Mouse (Mus musculus): ENCODE measurements around the gene Gm20517. TPM values are rescaled to one million over a fixed set of nuclear protein-coding genes. Genes with fewer than 3 reads are reported as not detected.

The Gm20517 gene
- polyA plus RNA-seq (2015; fragmentation: Nextera tagmentation; extraction: Ambion mirVana), result 1.1 and 1.5 TPM in 2 replicates

DNA sequence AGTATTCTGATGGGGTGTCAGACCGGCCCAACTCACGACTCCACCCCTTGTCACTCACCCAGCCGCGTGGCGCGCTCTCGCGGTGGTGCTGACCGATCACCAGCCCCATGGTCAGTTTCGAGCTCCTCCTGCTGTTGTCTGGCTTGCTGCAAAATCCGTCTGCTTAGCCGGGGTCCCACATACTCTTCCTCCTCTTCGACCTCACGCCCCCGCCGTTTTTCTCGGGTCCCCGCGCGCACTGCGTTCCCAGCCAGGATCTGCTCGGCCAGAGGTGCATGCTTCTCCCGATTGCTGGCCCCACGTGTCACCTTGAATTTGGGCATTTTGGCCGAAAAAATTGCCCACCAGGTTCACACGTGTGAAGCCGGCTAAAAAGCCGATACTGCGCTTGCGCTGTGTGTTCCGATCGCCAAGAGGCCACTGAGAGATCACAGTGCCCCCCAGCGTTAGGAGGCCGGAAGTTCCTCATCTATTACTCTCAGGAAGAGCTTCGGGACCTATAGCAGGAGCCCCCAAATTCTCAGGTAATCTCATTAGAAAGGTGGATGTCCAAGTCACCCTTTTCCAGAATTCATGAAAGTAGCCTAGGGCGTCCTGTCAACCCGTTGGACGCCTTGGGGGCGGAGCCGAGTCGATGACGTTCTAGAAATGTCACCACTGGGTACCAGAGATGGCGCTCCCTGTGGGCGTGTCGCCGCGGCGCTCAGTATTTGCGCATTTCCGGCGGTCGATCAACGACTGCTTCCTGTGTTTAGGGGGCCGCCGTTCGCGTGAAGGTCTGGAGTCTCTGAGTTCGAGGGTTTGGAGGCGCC, at the start of gene Gm20517, which contains the start of the genes Bysl and Med20:
Gene Gm20517 (plus strand): TSS at position 741 of the 812 bp plus-strand sequence.
Gene Bysl (minus strand): TSS at position 644 of the 812 bp plus-strand sequence.
Gene Med20 (plus strand): TSS at position 734 of the 812 bp plus-strand sequence.
- Histone ChIP-seq H3K4me2 (replicated peaks; ENCODE audit: low read depth) (peak within 1 kb of the TSS; percentile 91), H3K9ac (ENCODE audit: low read length) (peak within 1 kb of the TSS; percentile 70)
- ATAC-seq (ENCODE audit: low FRiP score, low TSS enrichment), result peak; percentile 95

GRCm38 (mm10) chr17:47562875-47563274, 48.5 kb upstream of the Gm20517 start:
- Histone ChIP-seq H3K27ac (replicated peaks) (no peak overlapping the region), H3K4me1 (replicated peaks; ENCODE audit: control insufficient read depth, insufficient read depth) (no peaks in the 10 kb centered on the region), H3K27me3 (ENCODE audit: control insufficient read depth, insufficient read depth, low read length) (no peaks in the 10 kb centered on the region), H3K9me3 (ENCODE audit: control insufficient read depth, low read length) (no peaks in the 10 kb centered on the region), H3K4me3 (ENCODE audit: low read depth, low read length) (no peak overlapping the region), H3K36me3 (ENCODE audit: control insufficient read depth, insufficient read depth, low read length) (no peaks in the 10 kb centered on the region), H3K9ac (ENCODE audit: low read length) (no peak overlapping the region), H3K4me2 (replicated peaks; ENCODE audit: low read depth) (no peak overlapping the region)
- ATAC-seq (ENCODE audit: low FRiP score, low TSS enrichment) (no peak), DNase-seq (ENCODE audit: low spot score) (no peak)
- TF ChIP-seq EP300 (optimal IDR thresholded peaks at IDR 0.05) (no peak), CTCF (IDR thresholded peaks at IDR 0.05; ENCODE audit: low read depth) (no peak)
- 78% methylated on average over 6 of the region's 6 CpGs for WGBS

More for the DNA sequence above, at the start of gene Gm20517, which contains the start of the genes Bysl and Med20:
- peak; percentile 98 for DNase-seq (ENCODE audit: low spot score)
- H3K4me1 ChIP-seq (replicated peaks; ENCODE audit: control insufficient read depth, insufficient read depth), result 0 out of 2 replicates have a peak, but pooled peaks cover 4% of the 10 kb centered on the region
- TF ChIP-seq EP300 (optimal IDR thresholded peaks at IDR 0.05) (peak; percentile 85), CTCF (IDR thresholded peaks at IDR 0.05; ENCODE audit: low read depth) (peak; percentile 90)
- H3K4me3 ChIP-seq (ENCODE audit: low read depth, low read length), result peak within 1 kb of the TSS; percentile 58
- H3K9me3 ChIP-seq (ENCODE audit: control insufficient read depth, low read length), result no peaks in the 10 kb centered on the region
- peaks cover 5% of the 10 kb centered on the region for H3K36me3 ChIP-seq (ENCODE audit: control insufficient read depth, insufficient read depth, low read length)
- no peaks in the 10 kb centered on the region for H3K27me3 ChIP-seq (ENCODE audit: control insufficient read depth, insufficient read depth, low read length)
- WGBS, result under 1% methylated on average over 59 of the region's 59 CpGs
- H3K27ac ChIP-seq (replicated peaks), result peak within 1 kb of the TSS; percentile 79

DNA sequence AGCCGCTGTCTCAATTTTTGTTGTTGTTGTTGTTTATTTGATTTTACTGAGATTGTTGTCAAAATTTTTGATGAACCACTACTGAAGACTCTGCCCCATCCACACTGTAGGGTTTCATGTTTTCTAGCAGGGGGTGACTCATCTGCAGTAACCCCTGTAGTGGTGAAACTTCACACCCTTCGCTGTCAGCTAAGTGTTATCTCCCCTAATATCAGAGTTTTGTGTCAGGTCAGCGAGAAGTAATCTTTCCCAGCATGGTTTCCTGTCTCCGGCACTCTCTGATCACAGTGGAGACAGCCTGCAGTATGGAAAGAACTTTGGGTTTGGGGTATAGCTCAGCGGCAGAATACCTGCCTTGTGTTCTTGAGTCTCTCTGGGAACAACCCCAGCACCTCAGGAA, 46.8 kb upstream of the Gm20517 start:
- DNase-seq (ENCODE audit: low spot score), result no peak
- H3K27ac ChIP-seq (replicated peaks), result no peak overlapping the region
- no peak overlapping the region for H3K4me3 ChIP-seq (ENCODE audit: low read depth, low read length)
- 79% methylated on average over 5 of the region's 5 CpGs for WGBS
- H3K4me1 ChIP-seq (replicated peaks; ENCODE audit: control insufficient read depth, insufficient read depth), result no peaks in the 10 kb centered on the region
- no peak for ATAC-seq (ENCODE audit: low FRiP score, low TSS enrichment)
- H3K4me2 ChIP-seq (replicated peaks; ENCODE audit: low read depth), result no peak overlapping the region
- H3K9ac ChIP-seq (ENCODE audit: low read length), result no peak overlapping the region
- no peaks in the 10 kb centered on the region for H3K9me3 ChIP-seq (ENCODE audit: control insufficient read depth, low read length)
- H3K27me3 ChIP-seq (ENCODE audit: control insufficient read depth, insufficient read depth, low read length), result no peaks in the 10 kb centered on the region
- no peak for TF ChIP-seq CTCF (IDR thresholded peaks at IDR 0.05; ENCODE audit: low read depth)
- no peak for TF ChIP-seq EP300 (optimal IDR thresholded peaks at IDR 0.05)
- no peaks in the 10 kb centered on the region for H3K36me3 ChIP-seq (ENCODE audit: control insufficient read depth, insufficient read depth, low read length)

- TF ChIP-seq CTCF (IDR thresholded peaks at IDR 0.05; ENCODE audit: low read depth) (no peak), EP300 (optimal IDR thresholded peaks at IDR 0.05) (no peak)
- Histone ChIP-seq H3K4me2 (replicated peaks; ENCODE audit: low read depth) (no peak overlapping the region), H3K9me3 (ENCODE audit: control insufficient read depth, low read length) (no peaks in the 10 kb centered on the region), H3K4me3 (ENCODE audit: low read depth, low read length) (no peak overlapping the region), H3K36me3 (ENCODE audit: control insufficient read depth, insufficient read depth, low read length) (no peaks in the 10 kb centered on the region), H3K4me1 (replicated peaks; ENCODE audit: control insufficient read depth, insufficient read depth) (no peaks in the 10 kb centered on the region), H3K27me3 (ENCODE audit: control insufficient read depth, insufficient read depth, low read length) (no peaks in the 10 kb centered on the region), H3K27ac (replicated peaks) (no peak overlapping the region), H3K9ac (ENCODE audit: low read length) (no peak overlapping the region)
- ATAC-seq (ENCODE audit: low FRiP score, low TSS enrichment), result no peak
- no peak for DNase-seq (ENCODE audit: low spot score)
- 50% methylated on average over 2 of the region's 2 CpGs for WGBS
Observed at GRCm38 (mm10) chr17:47566133-47566532, 45.3 kb upstream of the Gm20517 start.

- no peaks in the 10 kb centered on the region for H3K4me1 ChIP-seq (replicated peaks; ENCODE audit: control insufficient read depth, insufficient read depth)
- no peak overlapping the region for H3K4me3 ChIP-seq (ENCODE audit: low read depth, low read length)
- no peak overlapping the region for H3K9ac ChIP-seq (ENCODE audit: low read length)
- H3K9me3 ChIP-seq (ENCODE audit: control insufficient read depth, low read length), result no peaks in the 10 kb centered on the region
- 60% methylated on average over 3 of the region's 3 CpGs for WGBS
- H3K36me3 ChIP-seq (ENCODE audit: control insufficient read depth, insufficient read depth, low read length), result no peaks in the 10 kb centered on the region
- DNase-seq (ENCODE audit: low spot score), result no peak
- no peaks in the 10 kb centered on the region for H3K27me3 ChIP-seq (ENCODE audit: control insufficient read depth, insufficient read depth, low read length)
- TF ChIP-seq CTCF (IDR thresholded peaks at IDR 0.05; ENCODE audit: low read depth) (no peak), EP300 (optimal IDR thresholded peaks at IDR 0.05) (no peak)
- no peak for ATAC-seq (ENCODE audit: low FRiP score, low TSS enrichment)
- peak overlapping the region; percentile 35; the same call in 1 of the 2 replicates for H3K27ac ChIP-seq (replicated peaks)
- no peak overlapping the region for H3K4me2 ChIP-seq (replicated peaks; ENCODE audit: low read depth)
Observed at GRCm38 (mm10) chr17:47567271-47567670, 44.1 kb upstream of the Gm20517 start.

DNA sequence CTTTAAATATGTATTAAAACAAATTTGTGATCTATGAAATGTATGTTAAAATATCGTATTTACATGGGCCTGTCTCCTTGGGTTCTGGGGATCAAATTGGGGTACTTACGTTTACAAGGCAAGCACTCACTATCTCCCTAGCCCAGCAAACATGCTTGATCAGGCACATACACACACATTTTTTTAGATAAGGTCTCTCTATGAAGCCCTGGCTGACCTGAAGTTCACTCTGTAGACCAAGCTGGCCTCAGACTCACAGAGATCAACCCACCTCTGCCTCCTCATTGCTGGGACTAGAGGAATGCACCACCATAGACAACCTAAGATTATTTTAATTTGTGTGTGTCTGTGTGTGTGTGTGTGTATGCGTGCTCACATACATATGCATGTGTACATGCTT, 43.0 kb upstream of the Gm20517 start:
- Histone ChIP-seq H3K27me3 (ENCODE audit: control insufficient read depth, insufficient read depth, low read length) (no peaks in the 10 kb centered on the region), H3K9ac (ENCODE audit: low read length) (no peak overlapping the region), H3K9me3 (ENCODE audit: control insufficient read depth, low read length) (no peaks in the 10 kb centered on the region), H3K36me3 (ENCODE audit: control insufficient read depth, insufficient read depth, low read length) (no peaks in the 10 kb centered on the region), H3K4me2 (replicated peaks; ENCODE audit: low read depth) (no peak overlapping the region), H3K4me1 (replicated peaks; ENCODE audit: control insufficient read depth, insufficient read depth) (no peaks in the 10 kb centered on the region), H3K4me3 (ENCODE audit: low read depth, low read length) (no peak overlapping the region), H3K27ac (replicated peaks) (no peak overlapping the region)
- DNase-seq (ENCODE audit: low spot score) (no peak), ATAC-seq (ENCODE audit: low FRiP score, low TSS enrichment) (no peak)
- 93% methylated on average over 3 of the region's 3 CpGs for WGBS
- no peak for TF ChIP-seq EP300 (optimal IDR thresholded peaks at IDR 0.05)

Measured in stomach, postnatal 0 days (tissue).